Mouse (Mus musculus) lung, embryonic 14.5 days (tissue): Measurements from ENCODE around the gene Rmi1. TPM values are rescaled to one million over a fixed set of nuclear protein-coding genes. Genes with fewer than 3 reads are reported as not detected.

ENCODE experiments used
- ATAC-seq: fragments of 200-750 bp; cut with Nextera tagmentation; 2 replicates; pipeline ENCODE4 v1.8.0; 2017; ENCODE audit warnings: mild to moderate bottlenecking, moderate TSS enrichment, moderate library complexity; ENCODE audit not compliant: insufficient read depth
- DNase-seq: peaks from one replicate; pipeline ENCODE4 v3.0.0-alpha.2; 2015
- H3K27ac ChIP-seq: fragments of 300-500 bp; sonication (generic); 2 replicates; pipeline ENCODE4 v1.5.1; 2014; ENCODE audit warnings: low read depth, mild to moderate bottlenecking, moderate library complexity
- H3K27me3 ChIP-seq: fragments of 300-500 bp; sonication (generic); 2 replicates; pipeline ENCODE4 v1.6.1; 2014; ENCODE audit warnings: low read length, control low read depth; ENCODE audit not compliant: insufficient read depth
- H3K36me3 ChIP-seq: fragments of 300-500 bp; sonication (generic); 2 replicates; pipeline ENCODE4 v1.6.1; 2014; ENCODE audit warnings: control low read depth; ENCODE audit not compliant: insufficient read depth
- H3K4me1 ChIP-seq: fragments of 300-500 bp; sonication (generic); 2 replicates; pipeline ENCODE4 v1.6.1; 2014; ENCODE audit warnings: antibody characterized with exemption, control low read depth; ENCODE audit not compliant: insufficient read depth
- H3K4me2 ChIP-seq: fragments of 300-500 bp; sonication (generic); 2 replicates; pipeline ENCODE4 v1.6.1; 2014; ENCODE audit warnings: mild to moderate bottlenecking
- H3K4me3 ChIP-seq: fragments of 300-500 bp; sonication (generic); 2 replicates; pipeline ENCODE4 v1.5.1; 2014; ENCODE audit warnings: low read depth, low read length
- H3K9ac ChIP-seq: fragments of 300-500 bp; sonication (generic); 2 replicates; pipeline ENCODE4 v1.6.1; 2014
- H3K9me3 ChIP-seq: fragments of 300-500 bp; sonication (generic); 2 replicates; pipeline ENCODE4 v1.6.1; 2016; ENCODE audit warnings: low read depth, low read length, control low read depth
- CTCF ChIP-seq: IDR thresholded peaks from 2 replicates; pipeline ENCODE4 v1.5.1; 2016; ENCODE audit warnings: antibody characterized with exemption, low read depth
- WGBS: fragments of 180-500 bp; shearing (Covaris S2); extraction: QIAGEN DNeasy Blood & Tissue Kit; methylation state at CpG from one replicate; pipeline ENCODE4 v1.1.7; 2014; 5-methylcytosine and 5-hydroxymethylcytosine counted together
- polyA plus RNA-seq: library from polyadenylated mRNA; unstranded; fragments of >200 nt; fragmentation: Nextera tagmentation; extraction: Ambion mirVana; gene quantifications from 2 replicates; pipeline ENCODE4 v1.2.1, GENCODE M21; 2014

Rmi1 gene
- polyA plus RNA-seq, 1 experiment from 2014 or later, result 25.7 TPM

DNA sequence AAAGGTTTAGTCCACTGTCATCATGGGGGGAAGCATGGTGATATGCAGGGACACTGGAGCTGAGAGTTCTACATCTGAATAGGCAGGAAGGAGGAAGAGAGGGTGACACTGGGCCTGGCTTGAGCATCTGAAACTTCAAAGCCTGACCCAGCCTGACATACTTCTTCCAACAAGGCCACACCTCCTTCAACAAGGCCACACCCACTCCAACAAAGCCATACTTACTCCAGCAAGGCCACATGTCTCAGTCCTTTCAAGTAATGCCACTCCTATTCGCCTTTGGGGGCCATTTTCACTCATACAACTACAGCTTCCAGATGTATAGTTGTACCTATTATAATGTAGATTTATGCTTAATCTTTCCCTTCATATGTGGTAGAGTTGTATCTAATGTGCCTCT lies 34.4 kb upstream of the Rmi1 start:
- Histone ChIP-seq H3K27me3 (no peaks in the 10 kb centered on the region), H3K9ac (no peak overlapping the region), H3K4me2 (no peak overlapping the region), H3K27ac (no peak overlapping the region), H3K9me3 (no peaks in the 10 kb centered on the region), H3K4me1 (no peaks in the 10 kb centered on the region), H3K36me3 (no peaks in the 10 kb centered on the region), H3K4me3 (no peak overlapping the region)
- DNase-seq (no peak), ATAC-seq (no peak)
- TF ChIP-seq CTCF, result no peak
- WGBS, result 78% methylated on average over 1 of the region's 1 CpGs

DNA sequence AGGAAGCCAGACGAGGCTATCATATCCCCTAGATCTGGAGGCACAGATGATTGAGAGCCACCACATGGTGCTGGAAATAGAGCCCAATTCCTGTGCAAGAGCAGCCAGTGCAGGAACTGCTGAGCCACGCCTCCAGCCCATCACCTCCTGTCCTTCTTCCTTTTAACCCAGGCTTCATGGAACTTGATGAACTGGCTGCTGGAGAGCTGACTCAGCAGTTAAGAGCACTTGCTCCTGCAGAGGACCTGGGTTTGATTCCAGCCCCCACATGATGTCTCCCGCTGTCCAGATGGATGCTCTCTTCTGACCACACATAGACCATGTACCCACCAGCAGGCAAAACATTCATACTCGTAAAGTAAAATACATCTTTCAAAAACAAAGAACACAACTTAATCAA lies 33.2 kb upstream of the Rmi1 start:
- no peak overlapping the region for H3K27ac ChIP-seq
- H3K4me3 ChIP-seq, result no peak overlapping the region
- WGBS, result 57% methylated on average over 4 of the region's 4 CpGs
- H3K9me3 ChIP-seq, result no peaks in the 10 kb centered on the region
- no peaks in the 10 kb centered on the region for H3K4me1 ChIP-seq
- DNase-seq (no peak), ATAC-seq (no peak)
- no peaks in the 10 kb centered on the region for H3K27me3 ChIP-seq
- H3K4me2 ChIP-seq, result no peak overlapping the region
- no peak overlapping the region for H3K9ac ChIP-seq
- no peak for TF ChIP-seq CTCF
- no peaks in the 10 kb centered on the region for H3K36me3 ChIP-seq

DNA sequence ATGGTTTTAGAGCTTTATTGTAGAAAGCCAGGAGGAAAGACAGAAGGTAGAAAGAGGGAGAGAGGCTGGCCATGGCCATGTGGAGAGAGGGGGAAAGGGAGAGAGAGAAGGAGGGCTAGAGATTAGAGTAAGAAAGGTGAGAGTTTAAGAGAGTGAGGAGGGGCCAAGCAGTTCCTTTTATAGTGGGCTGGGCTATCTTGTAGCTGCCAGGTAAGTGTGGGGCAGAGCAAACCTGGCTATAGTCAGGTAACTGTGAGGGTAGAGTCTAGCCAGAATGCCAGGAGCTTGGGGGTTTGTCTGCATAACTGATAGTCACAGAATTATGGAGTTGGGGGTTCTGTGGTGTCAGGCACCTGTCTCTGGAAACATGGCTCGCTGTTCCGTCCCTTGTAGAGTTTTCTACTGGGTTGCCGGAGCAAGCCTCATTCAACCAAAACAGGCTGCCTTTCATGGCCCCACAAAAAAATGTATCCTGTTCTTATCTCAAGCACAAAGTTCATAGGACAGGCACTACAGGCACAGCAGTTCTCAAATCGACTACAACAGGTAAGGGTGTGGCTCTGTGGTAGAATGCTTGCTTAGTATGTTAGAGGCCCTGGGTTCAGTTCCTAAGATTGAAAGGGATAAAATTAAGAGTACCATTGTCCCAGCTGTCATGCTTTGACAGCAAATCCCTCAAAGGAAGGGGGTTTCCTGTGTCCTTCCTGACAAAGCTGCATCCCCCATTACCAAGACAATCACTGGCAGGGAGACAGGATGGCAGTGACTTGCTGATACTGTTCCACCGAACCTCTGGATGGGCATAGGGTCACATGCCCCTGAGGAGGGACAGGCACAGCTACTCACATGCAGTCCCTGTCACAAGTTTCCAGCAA lies 29.5 kb upstream of the Rmi1 start:
- no peak overlapping the region for H3K9ac ChIP-seq
- H3K27me3 ChIP-seq, result no peaks in the 10 kb centered on the region
- H3K27ac ChIP-seq, result no peak overlapping the region
- H3K4me3 ChIP-seq, result no peak overlapping the region
- WGBS, result 75% methylated on average over 5 of the region's 5 CpGs
- no peak for ATAC-seq
- no peak overlapping the region for H3K4me2 ChIP-seq
- H3K9me3 ChIP-seq, result no peaks in the 10 kb centered on the region; the same call in 1 of the 2 replicates
- peak; percentile 11 for DNase-seq
- no peaks in the 10 kb centered on the region for H3K4me1 ChIP-seq
- no peak for TF ChIP-seq CTCF
- H3K36me3 ChIP-seq, result no peaks in the 10 kb centered on the region

DNA sequence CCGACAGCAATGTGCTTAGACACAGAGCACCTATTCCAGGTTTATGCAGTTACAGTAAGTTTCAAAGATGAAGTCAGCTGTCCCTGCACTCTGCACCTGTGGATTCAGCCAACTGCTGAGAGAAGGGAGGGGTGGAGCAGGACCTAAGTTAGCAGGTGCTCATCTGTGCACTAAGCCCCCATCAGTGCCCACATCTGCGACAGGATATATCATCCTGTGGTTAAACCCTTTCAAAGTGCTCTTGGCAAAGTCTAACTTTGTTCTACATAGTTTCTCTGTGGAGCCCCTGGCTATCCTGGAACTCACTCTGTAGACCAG lies 28.9 kb upstream of the Rmi1 start:
- H3K4me1 ChIP-seq, result no peaks in the 10 kb centered on the region
- TF ChIP-seq CTCF, result no peak
- no peak overlapping the region for H3K4me3 ChIP-seq
- no peak overlapping the region for H3K27ac ChIP-seq
- H3K36me3 ChIP-seq, result no peaks in the 10 kb centered on the region
- no peak overlapping the region for H3K9ac ChIP-seq
- 83% methylated on average over 2 of the region's 2 CpGs for WGBS
- DNase-seq, result no peak
- H3K9me3 ChIP-seq, result no peaks in the 10 kb centered on the region; the same call in 1 of the 2 replicates
- no peak overlapping the region for H3K4me2 ChIP-seq
- no peak for ATAC-seq
- H3K27me3 ChIP-seq, result no peaks in the 10 kb centered on the region

DNA sequence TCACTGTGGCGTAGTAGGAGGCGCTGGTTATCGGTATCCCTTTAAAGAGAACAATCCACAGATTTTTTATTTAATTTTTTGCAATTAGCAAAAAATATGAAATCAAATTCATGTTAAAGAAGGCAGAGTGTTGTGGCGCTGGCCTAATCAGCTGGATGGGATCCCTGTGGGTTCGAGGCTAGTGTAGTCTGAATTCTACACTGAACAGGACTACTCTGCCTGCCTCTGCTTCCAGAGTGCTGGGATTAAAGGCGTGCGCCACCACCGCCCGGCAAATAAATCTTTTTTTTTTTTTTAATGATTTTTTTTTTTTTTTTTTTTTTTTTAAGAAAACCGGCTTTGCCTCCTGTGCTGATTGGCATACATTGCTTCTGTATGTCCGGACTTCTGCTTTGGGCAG lies 17.7 kb upstream of the Rmi1 start:
- peak overlapping the region; percentile 80 for H3K9ac ChIP-seq
- H3K27me3 ChIP-seq, result no peaks in the 10 kb centered on the region
- H3K36me3 ChIP-seq, result peaks cover 30% of the 10 kb centered on the region
- no peak for TF ChIP-seq CTCF
- peak overlapping the region; percentile 82 for H3K4me3 ChIP-seq
- H3K9me3 ChIP-seq, result peaks cover 16% of the 10 kb centered on the region; the same call in 1 of the 2 replicates
- no peak overlapping the region for H3K27ac ChIP-seq
- H3K4me1 ChIP-seq, result no peaks in the 10 kb centered on the region
- WGBS, result 36% methylated on average over 11 of the region's 11 CpGs
- peak overlapping the region; percentile 94 for H3K4me2 ChIP-seq
- peak; percentile 31; the same call in 1 of the 2 replicates for ATAC-seq
- DNase-seq, result no peak

DNA sequence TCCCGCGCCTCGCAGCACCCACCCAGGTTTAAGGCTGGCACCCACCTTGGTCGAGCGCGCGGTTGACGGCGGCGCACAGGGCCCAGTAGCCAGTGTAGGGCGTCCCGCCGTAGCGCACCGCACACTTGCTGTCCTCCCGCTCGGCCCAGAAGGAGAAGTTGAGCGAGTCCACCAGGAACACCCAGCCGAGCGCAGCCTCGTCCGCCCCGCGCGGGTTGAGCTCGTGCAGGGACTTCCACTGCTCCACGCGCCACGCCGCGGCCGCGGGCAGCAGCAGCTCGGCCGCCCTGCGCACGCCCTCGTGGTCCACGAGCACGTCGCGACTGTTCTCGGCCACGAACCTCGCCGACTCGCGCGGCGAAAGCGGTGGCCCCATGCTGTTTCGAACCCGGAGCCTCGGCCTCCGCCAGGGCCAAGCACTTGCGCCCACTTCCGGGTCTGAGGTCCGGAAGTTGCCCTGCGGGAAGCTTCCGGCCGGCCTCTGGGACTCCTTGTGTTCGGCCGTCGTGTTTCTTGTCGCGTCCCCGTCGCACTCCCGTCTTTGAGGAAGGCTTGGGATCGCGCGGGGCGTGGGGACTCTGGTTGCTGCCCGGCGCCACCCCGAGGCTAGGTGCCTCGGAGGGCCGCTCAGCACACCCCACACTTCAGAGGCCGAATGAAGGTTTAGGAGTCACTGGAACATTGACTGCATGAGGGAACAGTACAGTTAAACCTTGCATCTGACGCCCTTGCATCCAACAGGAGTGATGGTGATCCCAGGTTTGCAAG lies 17.1 kb upstream of the Rmi1 start, which contains the start of gene 2210016F16Rik:
TSS of gene 2210016F16Rik (minus strand) at position 447 of the 768 bp plus-strand sequence.
- H3K4me3 ChIP-seq, result peak within 1 kb of the TSS; percentile 82
- no peaks in the 10 kb centered on the region for H3K4me1 ChIP-seq
- DNase-seq, result peak; percentile 81
- peaks cover 35% of the 10 kb centered on the region for H3K36me3 ChIP-seq
- H3K9me3 ChIP-seq, result peaks cover 16% of the 10 kb centered on the region; the same call in 1 of the 2 replicates
- 2% methylated on average over 80 of the region's 80 CpGs for WGBS
- no peak for TF ChIP-seq CTCF
- peak within 1 kb of the TSS; percentile 80 for H3K9ac ChIP-seq
- ATAC-seq, result peak; percentile 73
- H3K27me3 ChIP-seq, result no peaks in the 10 kb centered on the region
- H3K27ac ChIP-seq, result peak within 1 kb of the TSS; percentile 32; the same call in 1 of the 2 replicates
- peak within 1 kb of the TSS; percentile 94 for H3K4me2 ChIP-seq

DNA sequence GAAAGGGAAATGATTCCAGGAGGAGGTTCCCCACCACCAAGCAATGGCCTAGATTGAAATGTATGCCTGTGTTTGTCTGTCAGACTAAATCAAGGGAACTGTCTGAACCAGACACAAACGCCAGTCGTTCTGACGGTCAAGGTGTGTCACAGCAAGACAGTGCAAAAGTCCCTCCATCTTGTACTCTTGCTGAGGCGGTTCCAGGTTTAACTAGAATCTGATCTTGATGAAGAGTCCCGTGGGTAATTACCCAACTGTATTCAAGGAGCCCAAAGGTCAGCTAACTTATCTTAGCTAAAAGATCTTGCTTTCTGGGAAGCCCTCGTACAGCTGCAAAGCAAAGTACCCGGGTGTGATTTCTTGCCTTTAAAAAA lies 16.5 kb upstream of the Rmi1 start:
- no peaks in the 10 kb centered on the region for H3K27me3 ChIP-seq
- H3K4me2 ChIP-seq, result peak overlapping the region; percentile 94
- 80% methylated on average over 7 of the region's 7 CpGs for WGBS
- no peaks in the 10 kb centered on the region for H3K4me1 ChIP-seq
- peak overlapping the region; percentile 82 for H3K4me3 ChIP-seq
- peak overlapping the region; percentile 80; the same call in 1 of the 2 replicates for H3K9ac ChIP-seq
- DNase-seq (no peak), ATAC-seq (no peak)
- H3K27ac ChIP-seq, result peak overlapping the region; percentile 32; the same call in 1 of the 2 replicates
- no peak for TF ChIP-seq CTCF
- peaks cover 36% of the 10 kb centered on the region for H3K36me3 ChIP-seq
- H3K9me3 ChIP-seq, result peaks cover 11% of the 10 kb centered on the region; the same call in 1 of the 2 replicates
